Mouse (Mus musculus) right cerebral cortex, postnatal 14 days (tissue): Measurements from ENCODE around the gene Krtap5-4.
"Not testable (repeated sequence)": the region's sequence is repeated elsewhere in the genome, so short reads cannot be mapped to it uniquely, and the experiment has no call there.

Experiments used
- DNase-seq: peaks from one replicate; pipeline ENCODE4 v3.0.0; 2022

The Krtap5-4 gene

DNA sequence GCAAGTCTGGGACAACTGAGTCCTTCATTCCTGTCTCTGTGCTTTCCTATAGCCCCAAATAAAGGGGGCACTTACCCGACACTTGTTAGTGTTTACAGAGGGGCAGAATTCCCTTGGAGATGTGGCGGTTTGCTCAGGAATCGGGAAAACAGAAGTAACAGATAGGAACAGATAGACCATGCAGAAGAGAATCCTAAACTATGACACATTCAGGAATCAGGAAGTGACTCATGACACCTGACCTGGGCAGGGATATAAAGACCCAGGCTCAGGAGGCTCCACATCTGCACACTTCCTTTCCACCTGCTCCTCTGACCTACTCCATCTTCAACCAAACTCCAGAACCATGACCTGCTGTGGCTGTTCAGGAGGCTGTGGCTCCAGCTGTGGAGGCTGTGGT is at the start of gene Krtap5-4:
Gene Krtap5-4, plus strand, starts transcription at position 301 of the 400 bp plus-strand sequence.
- DNase-seq, result no peak

DNA sequence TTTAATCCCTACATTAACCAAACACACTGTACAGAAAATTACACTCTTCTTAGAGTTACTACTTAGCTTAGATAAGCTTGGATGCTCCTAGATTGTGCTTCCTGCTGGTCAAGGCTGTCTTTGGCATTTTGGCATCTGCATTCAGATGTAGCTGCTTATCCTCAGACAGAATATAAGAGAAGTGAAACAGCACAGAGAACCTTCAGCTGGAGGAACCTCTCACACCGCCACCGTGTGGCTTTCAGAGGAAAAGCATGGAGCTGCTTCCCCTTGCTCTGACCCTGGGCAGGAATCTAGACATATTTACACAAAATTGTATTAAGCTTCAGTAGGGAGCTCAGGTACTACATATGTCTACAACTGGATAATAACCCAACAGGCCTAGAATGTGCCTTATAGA is 47.8 kb upstream of the Krtap5-4 start:
- peak; percentile 45 for DNase-seq

DNA sequence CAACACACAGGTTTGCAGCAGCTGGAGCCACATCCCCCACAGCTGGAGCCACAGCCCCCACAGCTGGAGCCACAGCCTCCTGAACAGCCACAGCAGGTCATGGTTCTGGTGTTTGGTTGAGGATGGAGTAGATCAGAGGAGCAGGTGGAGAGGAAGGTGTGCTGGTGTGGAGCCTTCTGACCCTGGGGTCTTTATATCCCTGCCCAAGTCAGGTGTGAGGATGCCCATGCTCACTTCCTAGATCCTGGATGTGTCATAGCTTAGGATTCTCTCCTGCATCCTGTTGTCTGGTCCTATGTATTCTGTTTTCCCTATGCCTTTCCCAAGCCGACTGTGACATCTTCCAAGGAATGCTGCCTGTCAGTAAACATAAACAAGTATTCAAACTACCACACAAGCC is 45.1 kb upstream of the Krtap5-4 start, which contains the start of gene Gm2431:
Gene Gm2431, minus strand, starts transcription at position 101 of the 400 bp plus-strand sequence.
- DNase-seq, result not testable (repeated sequence)

DNA sequence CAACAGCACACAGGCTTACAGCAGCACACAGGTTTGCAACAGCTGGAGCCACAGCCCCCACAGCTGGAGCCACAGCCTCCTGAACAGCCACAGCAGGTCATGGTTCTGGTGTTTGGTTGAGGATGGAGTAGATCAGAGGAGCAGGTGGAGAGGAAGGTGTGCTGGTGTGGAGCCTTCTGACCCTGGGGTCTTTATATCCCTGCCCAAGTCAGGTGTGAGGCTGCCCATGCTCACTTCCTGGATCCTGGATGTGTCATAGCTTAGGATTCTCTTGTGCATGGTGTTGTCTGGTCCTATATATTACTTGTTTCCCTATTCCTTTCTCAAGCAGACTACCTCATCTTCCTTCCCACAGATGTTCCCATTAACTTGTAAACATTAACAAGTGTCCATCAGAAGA is 29.1 kb upstream of the Krtap5-4 start, which contains the start of gene Gm4559:
Gene Gm4559, minus strand, starts transcription at position 101 of the 400 bp plus-strand sequence.
- DNase-seq, result not testable (repeated sequence)

DNA sequence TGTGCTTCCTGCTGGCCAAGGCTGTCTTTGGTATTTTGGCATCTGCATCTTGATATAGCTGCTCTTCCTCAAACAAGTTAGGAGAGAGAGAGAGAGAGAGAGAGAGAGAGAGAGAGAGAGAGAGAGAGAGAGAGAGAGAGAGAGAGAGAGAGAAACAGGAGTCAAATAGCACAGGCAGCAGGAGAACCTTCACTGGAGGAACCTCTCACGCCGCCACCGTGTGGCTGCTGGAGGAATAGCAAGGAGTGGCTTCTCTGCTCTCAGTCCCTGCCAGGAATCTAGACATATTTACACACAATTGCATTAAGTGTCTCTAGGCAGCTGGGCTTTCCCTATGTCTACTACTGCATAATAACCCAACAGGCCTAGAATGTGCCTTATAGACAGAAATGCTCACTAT is 25.2 kb upstream of the Krtap5-4 start:
- peak; percentile 80 for DNase-seq

DNA sequence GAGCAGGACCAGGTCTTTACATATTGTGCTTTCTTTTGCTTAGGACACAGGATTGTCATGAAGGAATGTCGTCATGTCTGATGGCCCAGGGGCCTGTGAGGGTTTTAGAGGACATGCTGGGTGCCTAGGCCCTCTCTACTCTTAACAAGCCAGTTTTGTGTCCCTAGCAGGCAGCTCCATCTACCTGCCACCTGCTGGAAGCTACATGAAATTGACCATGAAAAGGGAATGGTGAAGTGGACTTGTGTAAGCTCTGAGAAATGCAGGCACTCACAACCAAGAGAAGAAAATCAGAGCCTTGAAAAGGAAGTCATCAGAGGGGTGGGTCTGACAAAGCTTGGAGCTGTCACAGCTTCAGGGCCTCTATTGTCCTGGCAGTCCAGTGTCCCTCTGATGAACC is 24.1 kb upstream of the Krtap5-4 start:
- DNase-seq, result not testable (repeated sequence)

DNA sequence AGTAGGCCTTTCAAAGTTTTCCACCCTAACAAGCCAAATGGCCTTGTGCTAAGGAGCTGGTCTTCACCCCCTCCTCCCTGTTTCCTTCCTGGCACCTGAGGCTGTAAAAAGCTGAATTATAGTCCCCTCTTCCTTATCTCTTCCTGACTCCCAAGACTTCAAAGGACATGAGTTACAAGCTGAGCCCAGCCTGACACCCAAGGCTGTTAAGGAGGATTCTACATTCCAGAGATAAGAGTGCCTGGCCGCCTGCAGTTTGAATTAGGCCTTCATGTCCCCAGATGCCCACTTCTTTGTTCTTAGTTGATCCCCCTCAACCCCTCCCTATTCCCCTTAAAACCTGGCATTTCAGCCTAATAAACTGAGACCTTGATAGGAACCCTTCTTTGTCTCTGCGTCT is 20.5 kb upstream of the Krtap5-4 start:
- not testable (repeated sequence) for DNase-seq

DNA sequence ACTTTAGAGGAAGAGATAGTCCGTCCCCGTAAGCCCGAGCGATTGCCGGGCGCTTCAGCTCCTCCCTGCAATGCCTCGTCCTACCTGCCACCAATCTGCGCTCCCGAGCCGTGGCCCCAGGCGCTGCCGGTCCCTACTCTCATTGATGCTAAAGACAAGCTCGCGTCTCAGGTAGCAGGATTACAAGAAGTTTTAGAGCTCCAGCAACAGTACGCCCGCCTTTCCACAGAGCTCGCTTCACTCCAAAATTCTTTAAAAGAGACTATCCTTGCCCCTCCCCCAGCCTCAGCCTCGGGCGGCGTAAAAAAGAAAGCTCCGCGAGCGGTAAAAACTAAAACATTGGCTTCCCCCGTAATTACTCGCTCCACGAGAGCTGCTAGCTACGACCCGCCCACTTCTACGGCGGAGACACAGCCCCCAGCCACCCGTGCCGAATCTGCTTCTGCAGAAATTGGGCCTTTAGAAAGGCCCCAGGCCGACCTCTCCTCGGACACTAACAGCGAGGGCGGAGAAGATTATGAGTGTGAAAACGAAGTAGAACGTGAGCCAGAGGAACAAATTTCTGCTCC is 19.2 kb upstream of the Krtap5-4 start:
- peak; percentile 30 for DNase-seq

DNA sequence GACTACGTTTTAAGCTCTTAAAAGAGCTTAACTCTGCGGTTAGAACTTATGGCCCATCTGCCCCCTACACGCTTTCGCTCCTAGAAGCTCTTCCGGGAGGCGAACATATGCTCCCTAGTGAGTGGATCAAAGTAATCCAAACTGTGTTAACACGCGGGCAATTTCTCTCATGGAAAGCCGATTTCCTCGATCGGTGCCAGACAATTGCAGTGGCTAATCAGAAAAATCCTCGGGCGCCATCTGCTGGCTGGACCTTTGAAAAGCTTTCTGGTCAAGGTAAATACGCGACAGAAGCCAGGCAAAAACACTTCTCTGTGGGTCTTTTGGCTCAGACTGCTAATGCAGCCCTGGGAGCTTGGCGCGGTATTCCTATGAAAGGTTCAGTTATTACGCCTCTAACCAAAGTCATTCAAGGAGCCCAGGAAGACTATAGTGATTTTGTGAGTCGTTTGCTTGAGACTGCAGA is 18.7 kb upstream of the Krtap5-4 start:
- peak; percentile 94 for DNase-seq

DNA sequence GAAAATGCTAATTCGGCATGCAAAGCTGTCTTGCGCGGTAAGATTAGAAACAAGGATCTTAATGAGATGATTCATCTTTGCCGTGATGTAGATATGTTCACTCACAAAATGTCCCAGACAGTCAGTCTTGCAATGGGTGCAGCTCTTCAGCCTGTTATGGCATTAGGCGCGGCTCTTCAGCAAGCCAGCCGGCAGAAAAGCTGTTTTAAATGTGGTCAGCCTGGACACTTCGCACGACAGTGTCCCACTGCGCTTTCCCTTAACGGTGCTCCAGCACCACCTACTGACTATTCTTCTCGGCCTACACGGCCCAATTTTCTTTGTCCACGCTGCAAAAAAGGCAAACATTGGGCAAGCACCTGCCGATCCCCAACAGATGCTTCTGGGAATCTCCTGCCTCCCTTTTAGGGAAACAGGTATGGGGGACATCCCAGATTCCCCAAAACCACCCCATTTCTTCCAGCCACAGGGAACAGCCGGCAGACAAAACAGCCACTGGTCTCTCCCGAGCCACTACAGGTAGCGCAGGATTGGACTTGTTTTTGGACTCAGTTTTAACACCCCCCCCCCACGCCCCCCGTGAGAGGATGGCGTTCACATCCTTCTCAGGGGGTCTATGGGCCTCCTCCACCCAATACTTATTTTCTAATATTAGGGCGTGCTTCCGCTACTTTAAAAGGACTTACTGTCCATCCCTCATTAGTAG is 18.1 kb upstream of the Krtap5-4 start:
- peak; percentile 16 for DNase-seq

DNA sequence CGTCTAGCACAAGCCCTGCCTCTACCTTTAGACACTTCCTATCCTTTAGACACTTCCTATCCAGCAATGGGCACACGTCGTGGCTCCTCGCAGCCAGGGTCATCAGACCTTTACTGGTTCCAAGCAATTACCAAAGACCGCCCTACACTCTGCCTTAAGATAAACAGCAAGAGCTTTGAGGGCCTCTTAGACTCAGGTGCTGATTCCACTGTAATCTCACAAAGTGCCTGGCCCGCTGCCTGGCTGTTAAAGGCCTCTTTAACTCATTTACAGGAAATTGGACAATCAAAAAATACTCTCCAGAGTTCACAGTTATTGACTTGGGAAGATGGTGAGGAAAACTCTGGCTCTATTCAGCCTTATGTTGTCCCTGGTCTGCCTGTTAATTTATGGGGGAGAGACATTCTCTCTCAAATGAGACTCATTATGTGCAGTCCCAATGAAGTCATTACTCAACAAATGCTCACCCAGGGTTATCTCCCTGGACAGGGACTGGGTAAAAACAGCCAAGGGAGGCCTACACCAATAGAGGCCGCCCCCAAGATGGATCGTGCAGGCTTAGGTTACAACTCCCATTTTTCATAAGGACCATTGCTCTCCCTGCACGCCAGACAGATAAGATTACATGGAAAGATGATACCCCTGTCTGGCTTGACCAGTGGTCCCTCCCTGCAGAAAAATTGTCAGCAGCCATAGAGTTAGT is 17.3 kb upstream of the Krtap5-4 start:
- DNase-seq, result not testable (repeated sequence)

DNA sequence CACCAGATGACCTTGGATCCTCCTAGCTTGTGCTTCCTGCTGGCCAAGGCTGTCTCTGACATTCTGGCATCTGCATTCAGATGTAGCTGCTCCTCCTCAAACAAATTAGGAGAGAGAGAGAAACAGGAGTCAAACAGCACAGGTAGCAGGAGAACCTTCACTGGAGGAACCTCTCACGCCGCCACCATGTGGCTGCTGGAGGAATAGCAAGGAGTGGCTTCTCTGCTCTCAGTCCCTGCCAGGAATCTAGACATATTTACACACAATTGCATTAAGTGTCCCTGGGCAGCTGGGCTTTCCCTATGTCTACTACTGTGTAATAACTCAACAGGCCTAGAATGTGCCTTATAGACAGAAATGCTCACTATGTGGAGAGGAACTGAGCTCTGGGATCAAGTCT is 9.5 kb upstream of the Krtap5-4 start:
- peak; percentile 31 for DNase-seq

DNA sequence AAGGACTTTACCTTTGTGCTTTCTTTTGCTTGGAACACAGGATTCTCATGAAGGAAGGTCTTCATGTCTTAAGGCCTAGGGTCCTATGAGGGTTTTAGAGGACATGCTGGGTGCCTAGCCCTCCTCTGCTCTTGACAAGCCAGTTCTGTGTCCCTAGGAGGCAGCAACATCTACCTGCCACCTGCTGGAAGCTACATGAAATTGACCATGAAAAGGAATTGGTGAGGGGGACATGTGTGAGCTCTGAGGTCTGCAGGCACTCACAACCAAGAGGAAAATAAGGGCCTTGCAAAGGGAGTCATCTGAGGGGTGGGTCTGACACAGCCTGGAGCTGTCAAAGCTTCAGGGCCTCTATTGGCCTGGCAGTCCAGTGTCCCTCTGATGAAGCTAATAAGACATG is 7.9 kb upstream of the Krtap5-4 start:
- no peak for DNase-seq

DNA sequence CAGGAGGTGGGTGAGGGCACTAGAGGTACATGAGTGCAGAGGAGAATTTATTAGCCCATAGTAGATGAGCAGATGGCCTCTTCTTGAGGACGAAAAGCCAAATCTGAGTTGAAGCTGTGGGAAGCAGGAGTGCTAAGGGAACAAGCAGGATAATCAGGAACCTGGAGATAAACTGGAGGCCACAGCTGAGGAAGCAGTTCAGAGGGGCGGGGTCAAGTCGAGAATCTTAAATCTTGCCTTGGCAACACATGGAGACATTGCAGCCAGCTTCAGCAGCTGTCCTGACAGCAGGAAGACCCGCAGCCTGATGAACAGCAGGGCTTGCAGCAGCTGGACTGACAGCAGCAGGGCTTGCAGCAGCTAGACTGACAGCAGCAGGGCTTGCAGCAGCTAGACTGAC is 7.2 kb upstream of the Krtap5-4 start:
- not testable (repeated sequence) for DNase-seq

DNA sequence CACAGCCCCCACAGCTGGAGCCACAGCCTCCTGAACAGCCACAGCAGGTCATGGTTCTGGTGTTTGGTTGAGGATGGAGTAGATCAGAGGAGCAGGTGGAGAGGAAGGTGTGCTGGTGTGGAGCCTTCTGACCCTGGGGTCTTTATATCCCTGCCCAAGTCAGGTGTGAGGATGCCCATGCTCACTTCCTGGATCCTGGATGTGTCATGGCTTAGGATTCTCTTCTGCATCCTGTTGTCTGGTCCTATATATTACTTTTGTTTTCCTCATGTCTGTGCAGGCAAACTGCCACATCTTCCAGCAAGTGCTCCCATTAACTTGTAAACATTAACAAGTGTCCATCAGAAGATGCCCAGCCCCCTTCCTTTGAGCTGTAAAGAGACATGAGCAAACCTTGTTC is 6.3 kb upstream of the Krtap5-4 start, which contains the start of gene Krtap5-1:
Gene Krtap5-1, minus strand, starts transcription at position 101 of the 400 bp plus-strand sequence.
- not testable (repeated sequence) for DNase-seq

DNA sequence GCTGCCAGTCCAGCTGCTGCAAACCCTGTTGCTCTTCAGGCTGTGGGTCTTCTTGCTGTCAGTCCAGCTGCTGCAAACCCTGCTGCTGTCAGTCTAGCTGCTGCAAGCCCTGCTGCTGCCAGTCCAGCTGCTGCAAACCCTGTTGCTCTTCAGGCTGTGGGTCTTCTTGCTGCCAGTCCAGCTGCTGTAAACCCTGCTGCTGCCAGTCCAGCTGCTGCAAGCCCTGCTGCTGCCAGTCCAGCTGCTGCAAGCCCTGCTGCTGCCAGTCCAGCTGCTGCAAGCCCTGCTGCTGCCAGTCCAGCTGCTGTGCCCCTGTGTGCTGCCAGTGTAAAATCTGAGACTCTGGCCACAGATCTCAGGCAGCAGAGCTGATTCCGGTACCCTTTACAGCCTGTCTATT is 580 bp downstream of the Krtap5-4 start:
- not testable (repeated sequence) for DNase-seq

DNA sequence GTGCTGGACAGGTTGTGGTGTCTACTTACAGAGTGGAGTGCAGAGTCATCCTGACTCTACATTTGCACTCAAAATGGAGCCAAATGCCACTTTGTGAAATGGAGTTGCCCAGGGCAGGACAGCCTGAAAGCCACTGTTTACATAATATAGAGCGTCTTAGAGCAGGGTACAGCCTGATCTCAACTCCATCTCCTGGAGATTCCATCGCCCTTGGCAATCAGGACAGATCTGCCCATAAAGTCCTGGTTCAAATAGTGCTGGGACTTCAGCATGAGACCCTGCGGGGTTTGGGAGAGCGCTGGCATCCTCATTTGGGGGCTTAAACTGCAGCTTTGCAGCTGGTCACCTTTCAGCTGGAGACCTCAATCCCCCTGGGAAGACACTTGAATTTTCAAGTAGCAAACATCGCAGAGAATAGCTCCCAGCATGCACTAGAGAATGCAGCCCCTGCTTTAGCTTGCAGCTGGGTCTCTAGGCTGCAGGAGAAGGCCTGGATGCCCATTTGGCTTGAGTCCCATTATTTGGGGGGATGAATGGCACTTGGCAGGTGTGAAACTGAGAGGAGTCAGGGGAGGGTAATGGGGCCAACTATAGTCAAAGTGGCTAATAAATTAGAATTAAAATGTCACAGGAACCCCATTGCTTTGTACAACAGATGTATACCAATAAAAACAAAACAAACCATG is 11.4 kb downstream of the Krtap5-4 start:
- DNase-seq, result no peak

DNA sequence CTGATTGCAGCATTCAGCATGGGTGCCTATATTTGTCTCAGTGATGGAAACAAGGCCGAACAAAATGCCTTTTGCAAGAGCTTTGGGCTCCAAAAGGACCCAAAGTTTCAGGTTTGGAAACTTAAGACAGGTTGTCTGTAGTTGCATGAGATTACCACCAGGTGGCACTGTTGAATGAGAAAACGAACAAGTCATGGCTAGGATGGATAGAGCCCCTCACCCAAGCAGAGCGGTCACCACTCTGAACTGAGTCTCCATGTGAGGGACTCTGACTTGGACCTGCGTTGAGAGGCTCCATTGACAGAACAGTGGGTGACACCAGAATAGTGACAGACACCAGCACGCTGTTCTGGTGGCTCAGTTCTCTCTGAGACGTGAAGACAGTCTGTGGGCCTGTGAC is 13.2 kb downstream of the Krtap5-4 start:
- peak; percentile 23 for DNase-seq

DNA sequence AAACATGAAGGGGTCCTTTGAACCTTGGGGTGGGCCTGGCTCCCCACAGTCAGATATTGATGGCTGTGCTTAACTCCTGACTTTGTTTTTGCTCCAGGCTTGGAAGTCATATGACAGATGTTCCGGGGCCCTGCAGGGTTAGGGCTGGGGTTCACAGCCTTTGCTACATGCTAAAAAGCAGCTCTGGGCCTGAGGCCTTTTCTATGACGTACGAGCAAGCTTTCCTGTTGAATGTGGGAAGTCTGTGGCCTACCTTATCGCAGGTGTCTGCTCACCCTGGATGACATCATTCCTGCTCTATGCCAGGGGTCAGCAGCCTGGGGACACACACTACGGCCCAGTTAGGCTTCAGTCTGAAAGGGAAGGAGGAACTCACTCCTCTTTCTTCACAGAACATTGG is 13.9 kb downstream of the Krtap5-4 start:
- DNase-seq, result no peak

DNA sequence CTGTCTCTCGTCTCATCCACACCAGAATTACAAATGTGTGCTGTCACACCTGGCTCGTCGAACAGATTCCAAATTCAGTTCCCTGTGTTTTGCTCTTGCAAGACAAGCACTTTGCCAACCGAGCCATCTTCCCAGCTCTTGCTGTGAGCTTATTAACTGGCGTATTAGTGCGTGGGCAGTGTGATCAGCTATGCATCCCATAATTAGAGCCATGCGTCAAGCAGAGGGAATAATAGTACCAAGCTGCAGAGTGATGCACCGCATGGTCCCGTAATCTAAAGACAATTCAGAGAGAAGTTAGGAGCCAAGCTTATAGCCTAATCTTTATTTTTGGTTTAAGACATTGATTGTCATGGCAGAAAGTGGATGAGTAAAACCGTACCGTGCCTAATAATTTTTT is 15.8 kb downstream of the Krtap5-4 start:
- no peak for DNase-seq

DNA sequence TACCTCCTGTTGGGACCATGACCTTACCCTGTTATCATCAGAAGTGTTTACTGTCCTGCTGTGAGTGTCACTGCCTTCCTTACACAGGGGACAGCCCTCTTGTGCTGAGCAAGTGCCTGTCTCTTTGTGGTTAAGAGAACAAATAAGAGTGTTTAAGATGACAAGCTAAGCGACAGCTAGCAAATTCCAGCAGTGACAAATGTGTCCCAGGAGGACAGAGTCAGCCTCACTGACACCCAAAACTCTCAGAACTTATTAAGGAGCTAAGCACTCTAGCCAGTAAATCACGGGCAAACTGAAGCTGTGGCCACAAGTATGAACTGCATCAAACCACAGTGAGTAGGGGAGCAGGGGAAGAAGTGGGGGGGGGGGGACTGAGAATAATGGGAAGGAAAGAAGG is 17.6 kb downstream of the Krtap5-4 start:
- DNase-seq, result no peak

DNA sequence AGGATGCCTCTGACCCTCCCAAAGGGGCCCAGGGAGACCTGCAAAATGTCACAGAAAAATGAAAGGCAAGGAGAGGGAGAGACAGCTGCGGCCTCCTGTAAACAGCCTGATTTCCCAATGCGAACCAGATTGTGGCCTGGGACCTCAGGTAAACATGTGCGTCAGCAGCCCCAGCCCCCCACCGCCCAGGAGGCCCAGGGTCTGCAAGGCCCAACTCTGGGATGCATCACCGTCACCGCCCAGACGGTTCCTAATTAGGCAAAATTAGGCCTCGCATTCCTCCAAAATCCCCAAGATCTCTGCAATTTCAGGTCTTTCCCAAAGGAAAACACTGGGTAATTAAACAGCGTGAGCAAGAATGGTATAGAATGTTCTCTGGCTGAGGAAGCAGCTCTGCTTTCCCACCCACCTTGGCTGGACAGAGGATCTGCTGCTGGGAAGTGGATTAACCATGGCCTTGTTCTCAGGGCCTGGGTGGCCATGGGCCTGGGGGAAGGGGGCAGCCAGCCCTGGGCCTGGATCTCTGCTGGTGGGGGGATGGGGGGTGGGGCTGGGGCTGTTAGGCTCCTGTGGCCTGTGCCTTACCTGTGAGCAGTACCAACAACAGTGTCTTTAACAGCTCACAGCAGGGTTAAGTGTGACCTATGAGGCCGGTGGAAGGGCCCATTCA is 18.4 kb downstream of the Krtap5-4 start:
- not testable (repeated sequence) for DNase-seq
